Mouse (Mus musculus): Measurements from ENCODE around the gene Ldlrad2.

DNA sequence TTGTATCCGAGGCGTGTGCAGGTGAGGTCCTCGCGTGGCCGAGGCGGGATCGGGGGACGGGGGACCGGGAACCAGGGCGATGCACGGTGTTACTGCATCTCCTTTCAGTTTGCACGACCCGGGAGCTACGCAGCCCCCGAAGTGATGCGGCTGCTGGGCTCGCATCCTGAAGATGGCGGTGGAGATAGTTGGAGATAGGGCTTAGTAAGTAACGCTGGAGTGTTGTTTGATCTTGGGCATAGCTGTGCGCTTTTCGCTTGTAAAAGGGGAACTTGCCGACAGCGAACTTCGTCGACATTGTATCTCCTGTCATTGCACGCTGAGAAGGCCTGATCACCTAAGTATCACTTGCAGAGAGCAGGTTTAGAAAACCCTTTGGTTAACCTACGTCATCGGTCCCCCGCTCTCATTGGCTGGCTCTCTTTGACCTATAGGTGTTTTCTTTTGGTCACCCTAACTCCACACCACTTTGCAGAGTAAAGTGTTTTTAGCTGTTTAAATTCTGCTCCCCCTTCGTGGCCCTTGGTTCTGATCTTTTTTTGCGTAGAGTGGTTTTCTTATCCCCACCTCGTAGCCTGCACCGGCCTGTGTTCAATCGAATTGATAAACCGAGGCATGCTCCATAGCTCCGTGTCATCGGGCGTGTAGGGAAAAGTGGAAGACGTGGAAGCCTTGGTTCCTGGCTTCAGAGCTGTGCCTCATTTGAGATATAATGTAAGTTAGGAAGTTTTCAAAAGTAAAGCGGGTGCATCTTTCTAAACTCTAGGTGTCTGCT lies 20.3 kb upstream of the Ldlrad2 start:
- no peak for TF ChIP-seq CTCF (conservative IDR thresholded peaks at IDR 0.05; ENCODE audit: insufficient read depth, insufficient read length, low read depth, low read length)
- no peak for TF ChIP-seq POLR2A (IDR thresholded peaks at IDR 0.05; ENCODE audit: low read depth, low read length)

Data from kidney, adult 2 months (tissue).